Mouse (Mus musculus) intestine, embryonic 16.5 days (tissue): Measurements from ENCODE around the gene Slc2a12. TPM values are rescaled to one million over a fixed set of nuclear protein-coding genes. Genes with fewer than 3 reads are reported as not detected.

ENCODE experiments used
- ATAC-seq: fragments of 200-750 bp; cut with Nextera tagmentation; 2 replicates; pipeline ENCODE4 v1.8.0; 2017; ENCODE audit warnings: moderate TSS enrichment, moderate library complexity
- H3K27ac ChIP-seq: fragments of 300-500 bp; sonication (generic); 2 replicates; pipeline ENCODE4 v1.5.1; 2014; ENCODE audit warnings: mild to moderate bottlenecking, low read length
- H3K27me3 ChIP-seq: fragments of 300-500 bp; sonication (generic); replicated peaks from 2 replicates; pipeline ENCODE4 v1.6.1; 2014; ENCODE audit warnings: low read length, control low read depth, mixed read lengths; ENCODE audit not compliant: control insufficient read depth, insufficient read depth
- H3K36me3 ChIP-seq: fragments of 300-500 bp; sonication (generic); 2 replicates; pipeline ENCODE4 v1.6.1; 2014; ENCODE audit warnings: low read length, control low read depth; ENCODE audit not compliant: control insufficient read depth, insufficient read depth
- H3K4me1 ChIP-seq: fragments of 300-500 bp; sonication (generic); 2 replicates; pipeline ENCODE4 v1.6.1; 2014; ENCODE audit warnings: low read length, control low read depth, mixed read lengths; ENCODE audit not compliant: control insufficient read depth, insufficient read depth
- H3K4me2 ChIP-seq: fragments of 300-500 bp; sonication (generic); 2 replicates; pipeline ENCODE4 v1.6.1; 2014; ENCODE audit warnings: low read depth, low read length, control low read depth
- H3K4me3 ChIP-seq: fragments of 300-500 bp; sonication (generic); 2 replicates; pipeline ENCODE4 v1.5.1; 2014; ENCODE audit warnings: mild to moderate bottlenecking, low read length
- H3K9ac ChIP-seq: fragments of 300-500 bp; sonication (generic); 2 replicates; pipeline ENCODE4 v1.6.1; 2014; ENCODE audit warnings: low read depth, low read length
- H3K9me3 ChIP-seq: fragments of 300-500 bp; sonication (generic); 2 replicates; pipeline ENCODE4 v1.6.1; 2016; ENCODE audit warnings: low read length, control low read depth; ENCODE audit not compliant: control insufficient read depth
- WGBS: fragments of 180-500 bp; shearing (Covaris S2); extraction: QIAGEN DNeasy Blood & Tissue Kit; methylation state at CpG from one replicate; pipeline ENCODE4 v1.1.7; 2014; 5-methylcytosine and 5-hydroxymethylcytosine counted together
- polyA plus RNA-seq: library from polyadenylated mRNA; unstranded; fragments of >200 nt; fragmentation: Nextera tagmentation; extraction: Ambion mirVana; gene quantifications from 2 replicates; pipeline ENCODE4 v1.2.1, GENCODE M21; 2015

The Slc2a12 gene
- polyA plus RNA-seq, 1 experiment from 2014 or later = 0.38 TPM

DNA sequence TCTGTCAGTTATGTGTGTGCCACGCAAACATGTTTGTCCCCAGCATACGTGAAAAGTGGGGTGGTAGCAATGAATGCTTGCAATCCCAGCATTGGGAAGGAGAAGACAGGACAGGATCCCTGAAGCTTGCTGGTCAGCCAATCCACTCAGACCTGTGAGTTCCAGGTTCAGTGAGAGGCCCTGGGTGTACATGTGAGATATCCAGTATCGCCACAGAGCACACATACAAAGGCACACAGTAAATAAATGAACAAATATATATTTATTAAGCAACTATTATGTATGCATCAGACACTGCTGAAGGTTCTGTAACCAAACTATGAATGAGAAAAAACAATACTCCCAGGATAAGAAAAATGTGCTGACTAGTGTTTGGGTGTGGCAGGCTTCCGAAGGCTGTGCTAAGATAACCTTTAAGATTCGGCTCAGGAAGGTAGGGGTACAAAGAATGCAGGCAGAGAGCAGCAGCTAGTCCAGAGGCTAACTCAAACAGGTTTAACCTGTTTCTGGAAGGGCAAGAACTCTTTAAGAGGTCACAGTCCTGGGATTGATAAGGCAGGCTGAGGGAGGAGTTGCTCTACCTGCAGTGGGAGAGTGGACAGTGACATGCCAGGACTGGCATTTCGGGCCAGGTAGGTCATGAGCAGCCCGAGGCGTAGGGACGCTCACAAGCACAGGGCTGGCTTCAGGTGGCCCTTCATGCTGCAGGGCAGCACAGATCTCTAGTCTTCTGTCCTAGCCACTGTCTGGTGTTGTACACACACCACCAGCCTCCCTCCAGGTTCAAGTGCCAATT is 53.5 kb downstream of the Slc2a12 start:
- no peak overlapping the region for H3K4me3 ChIP-seq
- peaks cover 11% of the 10 kb centered on the region for H3K4me1 ChIP-seq
- no peaks in the 10 kb centered on the region for H3K9me3 ChIP-seq
- 61% methylated on average over 9 of the region's 9 CpGs for WGBS
- 0 out of 2 replicates have a peak, but pooled peaks cover 7% of the 10 kb centered on the region for H3K36me3 ChIP-seq
- H3K4me2 ChIP-seq = peak overlapping the region; percentile 37; the same call in 1 of the 2 replicates
- ATAC-seq = peak; percentile 96
- H3K9ac ChIP-seq = no peak overlapping the region; the same call in 1 of the 2 replicates
- no peaks in the 10 kb centered on the region for H3K27me3 ChIP-seq
- peak overlapping the region; percentile 48 for H3K27ac ChIP-seq

DNA sequence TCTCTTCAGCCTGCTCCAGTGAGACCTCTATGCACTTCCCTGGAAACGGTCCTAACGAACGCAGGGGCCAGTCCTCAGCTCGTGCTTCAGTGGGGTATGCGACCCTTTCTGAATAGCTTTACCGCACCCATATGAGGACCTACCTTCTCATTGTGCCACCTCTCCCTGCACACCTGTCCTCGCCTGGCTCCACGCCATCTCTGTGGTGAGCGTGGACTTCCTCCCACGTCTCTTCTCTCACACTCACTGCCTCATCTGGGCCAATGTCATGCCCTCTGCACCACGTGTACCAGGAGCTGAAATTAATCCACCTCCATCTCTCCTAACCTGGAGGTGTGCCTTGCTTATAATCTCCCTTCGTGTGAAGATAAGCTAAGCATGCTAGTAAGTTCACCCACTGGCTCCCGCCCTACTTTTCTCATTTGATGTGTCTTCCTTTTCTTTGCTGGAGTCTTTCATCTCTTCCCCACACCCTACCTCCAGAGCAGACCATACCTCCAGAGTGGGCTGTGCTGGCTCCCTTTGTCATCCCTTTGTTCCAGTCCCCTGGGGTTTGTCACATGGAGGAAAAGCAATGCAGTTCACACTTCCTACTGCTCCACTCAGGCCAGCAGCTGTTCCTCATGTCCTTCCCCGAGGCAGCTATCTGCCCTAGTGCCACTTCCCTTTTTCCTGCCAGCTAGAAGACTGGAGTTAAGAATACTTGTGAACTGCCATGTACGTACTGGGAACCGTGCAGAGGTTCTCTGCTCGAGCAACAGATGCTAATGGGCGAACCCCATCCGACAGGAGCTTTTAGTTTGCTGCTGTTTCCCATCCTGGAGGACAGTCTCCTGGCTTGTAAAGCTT is 54.9 kb downstream of the Slc2a12 start:
- ATAC-seq = no peak
- Histone ChIP-seq H3K4me2 (no peak overlapping the region), H3K9me3 (no peaks in the 10 kb centered on the region), H3K9ac (no peak overlapping the region), H3K27ac (no peak overlapping the region), H3K36me3 (0 out of 2 replicates have a peak, but pooled peaks cover 7% of the 10 kb centered on the region), H3K4me1 (peaks cover 11% of the 10 kb centered on the region), H3K27me3 (no peaks in the 10 kb centered on the region), H3K4me3 (no peak overlapping the region)
- 71% methylated on average over 19 of the region's 19 CpGs for WGBS

DNA sequence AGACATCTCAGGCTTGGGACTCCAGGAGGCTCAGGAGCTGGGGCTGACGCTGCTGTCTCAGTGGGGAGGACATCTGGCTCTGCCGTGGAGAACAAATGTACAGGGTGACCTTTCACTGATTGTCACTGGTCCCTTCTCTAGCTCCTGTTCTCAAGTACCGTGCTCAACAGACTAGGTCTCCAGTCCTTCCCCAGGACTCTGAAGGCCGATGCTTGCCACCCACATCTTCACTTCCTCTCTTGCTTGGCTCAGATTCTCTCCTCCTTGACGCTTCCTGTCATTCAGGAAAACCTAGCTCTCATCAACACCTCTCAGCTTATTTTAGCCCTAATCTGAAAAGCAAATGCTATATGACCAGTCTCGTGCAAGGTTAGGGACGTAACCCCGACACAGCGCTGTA is 56.0 kb downstream of the Slc2a12 start:
- H3K9ac ChIP-seq = no peak overlapping the region
- no peaks in the 10 kb centered on the region for H3K27me3 ChIP-seq
- 0 out of 2 replicates have a peak, but pooled peaks cover 7% of the 10 kb centered on the region for H3K36me3 ChIP-seq
- ATAC-seq = no peak
- H3K4me3 ChIP-seq = no peak overlapping the region
- no peak overlapping the region for H3K27ac ChIP-seq
- peaks cover 11% of the 10 kb centered on the region for H3K4me1 ChIP-seq
- H3K9me3 ChIP-seq = no peaks in the 10 kb centered on the region
- WGBS = 79% methylated on average over 9 of the region's 9 CpGs
- no peak overlapping the region for H3K4me2 ChIP-seq

DNA sequence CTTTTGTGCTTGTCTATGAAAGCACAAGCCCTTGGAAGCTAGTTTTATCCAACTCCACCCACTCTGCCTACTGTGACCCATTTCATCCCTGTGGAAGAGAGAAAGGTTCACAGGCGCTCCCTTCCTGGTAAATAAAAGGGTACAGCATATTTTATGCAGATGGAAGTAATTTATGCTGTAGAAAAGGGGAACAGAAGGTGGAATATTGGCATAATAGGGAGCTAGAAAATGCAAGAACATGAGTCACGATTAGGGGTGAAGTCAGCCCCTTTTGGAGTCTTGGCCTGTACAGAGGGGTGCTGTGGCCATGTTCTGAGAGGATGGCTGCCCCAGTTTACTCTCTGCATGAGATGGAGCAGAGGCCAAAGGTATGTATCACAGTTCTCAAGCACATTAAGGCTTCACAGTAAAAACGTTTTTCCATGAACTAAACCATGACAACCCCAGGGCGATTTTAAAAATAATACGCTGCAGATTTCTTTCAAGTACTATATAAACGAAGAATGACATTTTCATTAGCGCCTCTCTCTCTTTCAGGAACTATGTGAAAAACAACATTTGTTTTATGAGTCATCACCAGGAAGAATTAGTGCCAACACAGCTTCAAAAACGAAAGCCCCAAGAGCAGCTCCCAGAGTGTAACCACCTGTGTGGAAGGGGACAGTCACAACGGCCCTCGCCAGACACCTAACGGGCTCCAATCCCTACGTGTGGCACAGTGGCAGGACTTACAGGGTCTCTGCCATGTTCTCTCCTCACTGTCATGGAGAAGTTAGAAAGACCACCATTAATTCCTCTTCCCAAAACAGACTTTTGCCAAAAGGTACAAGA is 56.9 kb downstream of the Slc2a12 start:
- Histone ChIP-seq H3K4me3 (no peak overlapping the region), H3K9ac (no peak overlapping the region), H3K9me3 (no peaks in the 10 kb centered on the region), H3K36me3 (0 out of 2 replicates have a peak, but pooled peaks cover 7% of the 10 kb centered on the region), H3K27ac (no peak overlapping the region), H3K27me3 (no peaks in the 10 kb centered on the region), H3K4me1 (peaks cover 11% of the 10 kb centered on the region), H3K4me2 (no peak overlapping the region)
- WGBS = 68% methylated on average over 12 of the region's 12 CpGs
- no peak for ATAC-seq

DNA sequence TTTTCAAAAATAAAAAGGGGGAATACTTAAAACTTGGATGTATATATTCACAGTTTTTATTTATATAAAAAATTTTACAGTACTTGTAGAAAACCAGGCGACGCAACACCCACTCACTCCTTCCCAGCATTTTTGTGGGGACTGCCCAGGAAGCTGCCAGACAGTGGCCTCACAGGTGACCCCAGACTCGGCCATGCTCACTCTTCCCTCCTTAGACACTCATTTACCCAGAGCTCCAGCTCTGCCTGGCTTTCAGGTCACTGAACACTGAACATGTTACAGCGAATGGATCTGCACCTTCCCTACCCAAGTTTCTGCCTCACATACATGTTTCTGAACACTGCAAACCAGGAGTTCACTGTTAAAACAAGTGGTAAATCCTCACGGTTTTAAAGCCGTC is 59.0 kb downstream of the Slc2a12 start:
- H3K27me3 ChIP-seq = no peaks in the 10 kb centered on the region
- ATAC-seq = no peak
- 0 out of 2 replicates have a peak, but pooled peaks cover 17% of the 10 kb centered on the region for H3K36me3 ChIP-seq
- H3K9ac ChIP-seq = no peak overlapping the region
- H3K4me2 ChIP-seq = no peak overlapping the region
- H3K27ac ChIP-seq = no peak overlapping the region
- 82% methylated on average over 6 of the region's 6 CpGs for WGBS
- no peaks in the 10 kb centered on the region for H3K9me3 ChIP-seq
- H3K4me3 ChIP-seq = no peak overlapping the region
- 0 out of 2 replicates have a peak, but pooled peaks cover 3% of the 10 kb centered on the region for H3K4me1 ChIP-seq

DNA sequence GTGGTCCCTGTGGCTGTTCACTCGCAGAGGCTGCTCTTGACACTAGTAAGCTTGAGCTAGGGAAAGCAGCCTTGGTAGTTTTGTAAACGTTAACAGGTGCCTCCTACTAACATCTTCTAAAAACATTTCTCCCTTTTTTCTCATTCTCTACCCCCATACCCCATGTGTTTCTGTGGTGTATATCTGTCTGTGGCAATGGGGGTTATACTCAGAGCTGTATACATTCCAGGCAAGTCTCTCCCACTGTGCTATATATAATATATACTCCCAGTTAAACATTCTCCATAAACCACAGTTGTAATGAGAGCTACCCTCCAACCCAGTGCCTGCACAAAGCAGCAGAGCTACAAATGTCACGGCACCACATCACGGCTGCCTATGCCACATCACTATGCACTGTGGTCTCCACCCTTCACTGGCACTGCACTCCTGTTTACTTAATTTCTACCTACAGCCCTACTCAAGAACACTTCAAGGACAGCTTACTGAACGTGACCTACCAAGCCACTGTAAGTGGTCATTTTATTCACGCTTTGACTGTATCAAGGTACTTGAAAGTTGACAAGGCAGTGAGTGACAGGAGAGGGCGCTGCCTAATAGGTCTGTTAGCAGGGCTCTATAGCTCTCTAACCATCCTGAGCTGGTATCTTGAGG is 63.5 kb downstream of the Slc2a12 start:
- H3K36me3 ChIP-seq = 0 out of 2 replicates have a peak, but pooled peaks cover 13% of the 10 kb centered on the region
- H3K9me3 ChIP-seq = no peaks in the 10 kb centered on the region
- no peak overlapping the region for H3K9ac ChIP-seq
- 82% methylated on average over 7 of the region's 7 CpGs for WGBS
- H3K27me3 ChIP-seq = no peaks in the 10 kb centered on the region
- H3K4me2 ChIP-seq = no peak overlapping the region
- no peak overlapping the region for H3K4me3 ChIP-seq
- no peaks in the 10 kb centered on the region for H3K4me1 ChIP-seq
- H3K27ac ChIP-seq = no peak overlapping the region
- ATAC-seq = no peak

DNA sequence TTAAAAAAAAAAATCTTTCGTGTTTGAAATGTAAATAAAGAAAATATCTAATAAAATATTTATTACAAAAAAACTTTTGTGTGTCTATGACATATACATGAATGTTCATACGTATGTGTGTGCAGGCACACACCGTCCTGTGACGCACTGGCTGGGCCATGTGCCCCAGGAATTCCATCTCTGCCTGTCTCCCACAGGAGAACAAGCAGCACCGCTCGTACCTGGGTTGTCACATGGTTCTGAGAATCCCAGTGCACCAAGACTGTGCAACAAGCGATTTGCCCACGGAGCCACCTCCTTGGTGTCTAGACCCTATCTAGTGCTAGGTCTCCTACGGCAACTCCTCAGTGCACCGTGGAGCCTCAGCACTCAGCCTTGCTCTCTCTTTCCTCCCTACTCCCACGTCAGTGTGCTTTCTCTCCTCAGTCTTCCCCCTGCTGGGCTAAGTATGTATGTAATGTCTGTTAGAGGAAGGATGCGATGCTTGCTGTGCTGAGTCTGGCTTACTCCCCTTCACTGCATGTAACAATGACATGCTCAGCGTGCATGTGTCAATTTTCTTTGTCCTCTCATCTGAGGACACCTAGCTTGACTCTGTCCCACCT is 65.5 kb downstream of the Slc2a12 start:
- Histone ChIP-seq H3K4me3 (no peak overlapping the region), H3K9ac (no peak overlapping the region), H3K27ac (no peak overlapping the region), H3K36me3 (0 out of 2 replicates have a peak, but pooled peaks cover 13% of the 10 kb centered on the region), H3K9me3 (no peaks in the 10 kb centered on the region), H3K4me1 (no peaks in the 10 kb centered on the region), H3K4me2 (no peak overlapping the region), H3K27me3 (no peaks in the 10 kb centered on the region)
- WGBS = 85% methylated on average over 13 of the region's 13 CpGs
- 0 out of 2 replicates have a peak, but pooled peaks have one; percentile 21 for ATAC-seq

DNA sequence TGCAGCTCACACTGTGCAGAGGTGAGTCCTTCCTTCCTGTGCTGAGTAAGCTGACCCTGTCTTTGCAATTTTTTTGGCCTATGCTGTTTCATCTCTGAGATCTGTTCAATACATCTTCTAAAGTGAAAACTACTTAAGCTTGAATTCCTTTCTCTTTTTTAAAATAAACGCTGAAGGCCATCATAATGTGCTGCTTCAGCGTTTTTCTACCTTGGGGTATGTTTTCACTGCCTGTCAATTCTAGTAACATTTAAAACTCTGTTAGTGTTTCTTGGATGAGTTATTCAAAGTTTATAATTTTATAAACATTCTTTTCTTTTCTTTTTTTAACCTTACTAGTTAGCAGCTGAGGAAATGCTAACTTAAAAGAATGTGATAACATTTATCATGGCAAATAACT is 68.1 kb downstream of the Slc2a12 start:
- 49% methylated on average over 2 of the region's 2 CpGs for WGBS

More for the DNA sequence above, 68.1 kb downstream of the Slc2a12 start:
- Histone ChIP-seq H3K27me3 (no peaks in the 10 kb centered on the region), H3K27ac (no peak overlapping the region), H3K9me3 (no peaks in the 10 kb centered on the region), H3K4me2 (no peak overlapping the region), H3K4me1 (no peaks in the 10 kb centered on the region), H3K4me3 (no peak overlapping the region), H3K9ac (no peak overlapping the region), H3K36me3 (0 out of 2 replicates have a peak, but pooled peaks cover 7% of the 10 kb centered on the region)
- ATAC-seq = no peak
